9 mouse cellular contexts compared by ENCODE assay signal in genomic region chr2:9881611-9882023, GRCm38 (mm10). TPM values are rescaled to one million over a fixed set of nuclear protein-coding genes. Genes with fewer than 3 reads are reported as not detected.
DNase-seq lines count a peak whose midpoint lies in the region; ATAC-seq and TF ChIP-seq lines count a peak whose summit lies in the region.
"Had no signal": no experiment of that assay in that cellular context is flagged by ENCODE, and none has a peak within 500 bp of the region (broad histone marks: within the 10 kb centered on the region; RNA-seq: fewer than 3 reads in every experiment).

No protein-coding gene starts in this region.

- H3K4me2 ChIP-seq in forebrain, embryonic 12.5 days: peak overlapping the region; percentile 47
- H3K4me2 ChIP-seq in liver, embryonic 12.5 days: peak overlapping the region; percentile 47
- H3K4me2 ChIP-seq in stomach, postnatal 0 days (replicated peaks; ENCODE audit: low read depth): no peak overlapping the region

- no peak overlapping the region for H3K9ac ChIP-seq in forebrain, embryonic 12.5 days
- H3K9ac ChIP-seq in liver, embryonic 12.5 days: 0 out of 2 replicates have a peak overlapping the region, but pooled peaks have one; percentile 7
- H3K9ac ChIP-seq in stomach, postnatal 0 days (ENCODE audit: low read length): no peak overlapping the region

- H3K36me3 ChIP-seq in testis, adult 2 months (ENCODE audit: control insufficient read depth, insufficient read depth, low read length): no peaks in the 10 kb centered on the region
- no peaks in the 10 kb centered on the region for H3K36me3 ChIP-seq in forebrain, embryonic 12.5 days (replicated peaks)
- H3K36me3 ChIP-seq in liver, embryonic 12.5 days: no peaks in the 10 kb centered on the region
- H3K36me3 ChIP-seq in stomach, postnatal 0 days (ENCODE audit: control insufficient read depth, insufficient read depth, low read length): no peaks in the 10 kb centered on the region

- TF ChIP-seq CTCF in testis, adult 2 months (IDR thresholded peaks at IDR 0.05; ENCODE audit: control insufficient read depth, insufficient read depth, insufficient replicate concordance, low read depth, low read length): no peak
- peak; percentile 37 for TF ChIP-seq CTCF in stomach, postnatal 0 days (IDR thresholded peaks at IDR 0.05; ENCODE audit: low read depth)

- no peak for ATAC-seq in forebrain, embryonic 12.5 days (ENCODE audit: low FRiP score)
- no peak for ATAC-seq in liver, embryonic 12.5 days
- ATAC-seq in stomach, postnatal 0 days (ENCODE audit: low FRiP score, low TSS enrichment): no peak

- peak overlapping the region; percentile 87 for H3K4me3 ChIP-seq in testis, adult 2 months (ENCODE audit: control insufficient read depth, low read depth, low read length)
- H3K4me3 ChIP-seq in forebrain, embryonic 12.5 days (replicated peaks): peak overlapping the region; percentile 27
- peak overlapping the region; percentile 37 for H3K4me3 ChIP-seq in liver, embryonic 12.5 days
- no peak overlapping the region for H3K4me3 ChIP-seq in stomach, postnatal 0 days (ENCODE audit: low read depth, low read length)

- TF ChIP-seq EP300 in stomach, postnatal 0 days (optimal IDR thresholded peaks at IDR 0.05): no peak

- H3K27ac ChIP-seq in testis, adult 2 months (ENCODE audit: control insufficient read depth, insufficient read depth, low read depth, low read length): no peak overlapping the region
- no peak overlapping the region for H3K27ac ChIP-seq in forebrain, embryonic 12.5 days
- H3K27ac ChIP-seq in liver, embryonic 12.5 days: no peak overlapping the region
- H3K27ac ChIP-seq in stomach, postnatal 0 days (replicated peaks): no peak overlapping the region

- no peak for DNase-seq in testis, postnatal 10 days (ENCODE audit: low spot score)
- DNase-seq in stomach, postnatal 0 days (ENCODE audit: low spot score): no peak
- no peak for DNase-seq in ovary, postnatal 36 days (ENCODE audit: low spot score)
- no peak for DNase-seq in layer of hippocampus, postnatal 14 days (ENCODE audit: low spot score in 2 of 2)
- no peak for DNase-seq in cerebellum, adult 11 months

- no peaks in the 10 kb centered on the region for H3K9me3 ChIP-seq in forebrain, embryonic 12.5 days
- no peaks in the 10 kb centered on the region for H3K9me3 ChIP-seq in liver, embryonic 12.5 days (replicated peaks)
- H3K9me3 ChIP-seq in stomach, postnatal 0 days (ENCODE audit: control insufficient read depth, low read length): no peaks in the 10 kb centered on the region

- peaks cover 20% of the 10 kb centered on the region for H3K4me1 ChIP-seq in testis, adult 2 months (ENCODE audit: control insufficient read depth, insufficient read depth, low read length)
- H3K4me1 ChIP-seq in forebrain, embryonic 12.5 days: peaks cover 58% of the 10 kb centered on the region
- peaks cover 31% of the 10 kb centered on the region; the same call in 1 of the 2 replicates for H3K4me1 ChIP-seq in liver, embryonic 12.5 days
- peaks cover 4% of the 10 kb centered on the region; the same call in 1 of the 2 replicates for H3K4me1 ChIP-seq in stomach, postnatal 0 days (replicated peaks; ENCODE audit: control insufficient read depth, insufficient read depth)

- H3K27me3 ChIP-seq in testis, adult 2 months (ENCODE audit: control insufficient read depth, insufficient read depth, low read length): peaks cover 28% of the 10 kb centered on the region
- H3K27me3 ChIP-seq in forebrain, embryonic 12.5 days: peaks cover 97% of the 10 kb centered on the region
- H3K27me3 ChIP-seq in liver, embryonic 12.5 days (replicated peaks): peaks cover 100% of the 10 kb centered on the region
- H3K27me3 ChIP-seq in stomach, postnatal 0 days (ENCODE audit: control insufficient read depth, insufficient read depth, low read length): peaks cover 19% of the 10 kb centered on the region; the same call in 1 of the 2 replicates

- 0% methylated on average over 13 of the region's 13 CpGs for WGBS in forebrain, embryonic 12.5 days
- WGBS in liver, embryonic 12.5 days (ENCODE audit: insufficient replicate concordance): 6% methylated on average over 13 of the region's 13 CpGs
- 10% methylated on average over 13 of the region's 13 CpGs for WGBS in stomach, postnatal 0 days

- no peak for TF ChIP-seq POLR2A in testis, adult 2 months (IDR thresholded peaks at IDR 0.05; ENCODE audit: control insufficient read depth, low read depth, low read length)

RNA-seq across cellular contexts. Expression of gene 4930412O13Rik, which starts 0.6 kb away (rescaled TPM):
- polyA plus RNA-seq in testis, adult 2 months (2012; rRNA removed): 57.2 and 69.9 TPM in 2 replicates
- polyA plus RNA-seq in forebrain, embryonic 12.5 days (2016; fragmentation: Nextera tagmentation; extraction: Ambion mirVana): 0.45 TPM in 1 of 2 replicates, not detected in the other
- not detected in 2 replicates for polyA plus RNA-seq in liver, embryonic 12.5 days (2016; fragmentation: Nextera tagmentation; extraction: Ambion mirVana)
- not detected in 2 replicates for polyA plus RNA-seq in stomach, postnatal 0 days (2015; fragmentation: Nextera tagmentation; extraction: Ambion mirVana)
- total RNA-seq in layer of hippocampus, postnatal 14 days (2021): not detected
- polyA plus RNA-seq: spleen, adult 2 months had no signal

RNA-seq across cellular contexts. Expression of gene 9230102O04Rik, which starts 7.7 kb away (rescaled TPM):
- polyA plus RNA-seq in testis, adult 2 months (2012; rRNA removed): 0.75 TPM in 1 of 2 replicates, not detected in the other
- 0.50 TPM in 1 of 2 replicates, not detected in the other for polyA plus RNA-seq in forebrain, embryonic 12.5 days (2016; fragmentation: Nextera tagmentation; extraction: Ambion mirVana)
- polyA plus RNA-seq in liver, embryonic 12.5 days (2016; fragmentation: Nextera tagmentation; extraction: Ambion mirVana): 0.37 TPM in 1 of 2 replicates, not detected in the other
- not detected in 2 replicates for polyA plus RNA-seq in stomach, postnatal 0 days (2015; fragmentation: Nextera tagmentation; extraction: Ambion mirVana)
- not detected for total RNA-seq in layer of hippocampus, postnatal 14 days (2021)
- polyA plus RNA-seq: spleen, adult 2 months had no signal

RNA-seq across cellular contexts. Expression of gene Gata3, which starts 8.2 kb away (rescaled TPM):
- polyA plus RNA-seq in testis, adult 2 months (2012; rRNA removed): 1.0 and 2.0 TPM in 2 replicates
- 3.2 and 10.9 TPM in 2 replicates for polyA plus RNA-seq in forebrain, embryonic 12.5 days (2016; fragmentation: Nextera tagmentation; extraction: Ambion mirVana)
- 2.0 and 2.1 TPM in 2 replicates for polyA plus RNA-seq in liver, embryonic 12.5 days (2016; fragmentation: Nextera tagmentation; extraction: Ambion mirVana)
- polyA plus RNA-seq in stomach, postnatal 0 days (2015; fragmentation: Nextera tagmentation; extraction: Ambion mirVana): 7.5 and 8.9 TPM in 2 replicates
- total RNA-seq in layer of hippocampus, postnatal 14 days (2021): under 1 TPM; 0.44 to 0.79 TPM

Comparison
In these comparisons a context has a peak if more than half of its experiments do, and no peak if none do; other contexts are left out.
1. RNA of gene 4930412O13Rik, which starts 0.6 kb away (polyA plus RNA-seq): 57.2 to 69.9 TPM in testis, adult 2 months; 0.45 TPM in forebrain, embryonic 12.5 days, not detected in liver, embryonic 12.5 days and not detected in stomach, postnatal 0 days; every median in the first group is over 10 times any median in the second.